Comparison of ENCODE assay signal across 17 mouse cellular contexts in the genomic region with DNA sequence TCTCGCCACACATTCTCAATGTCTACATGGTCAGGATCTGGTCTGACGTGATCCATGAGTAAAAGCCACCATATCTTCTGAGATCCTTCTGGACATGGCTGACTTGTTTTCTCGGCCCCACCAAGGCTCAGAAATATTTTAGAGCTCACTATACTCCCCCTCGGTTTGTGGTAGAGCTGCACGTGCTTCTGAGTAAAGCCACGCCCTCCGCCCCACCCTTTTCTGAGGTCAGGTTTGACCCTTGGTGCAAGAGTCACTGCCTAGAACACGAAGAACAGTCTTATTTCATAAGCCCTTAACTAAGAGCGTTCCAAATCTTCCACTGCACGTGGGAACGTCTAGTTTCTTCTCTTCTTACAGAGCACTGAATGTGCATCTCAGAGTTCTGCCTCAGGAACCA. TPM values are rescaled to one million over a fixed set of nuclear protein-coding genes. Genes with fewer than 3 reads are reported as not detected.
DNase-seq lines count a peak whose midpoint lies in the region; ATAC-seq and TF ChIP-seq lines count a peak whose summit lies in the region.
"Had no signal": no experiment of that assay in that cellular context is flagged by ENCODE, and none has a peak within 500 bp of the region (broad histone marks: within the 10 kb centered on the region; RNA-seq: fewer than 3 reads in every experiment).

No protein-coding gene starts in this region.

- no peak overlapping the region for H3K27ac ChIP-seq in forebrain, postnatal 0 days (ENCODE audit: low read depth, low read length)
- H3K27ac ChIP-seq in forebrain, embryonic 11.5 days (ENCODE audit: low read depth, low read length), result no peak overlapping the region
- no peak overlapping the region for H3K27ac ChIP-seq in liver, postnatal 0 days (ENCODE audit: low read depth)
- H3K27ac ChIP-seq in MEL (ENCODE audit: control insufficient read depth, low read depth, low read length), result no peak overlapping the region
- H3K27ac ChIP-seq: embryonic facial prominence, embryonic 12.5 days; heart, embryonic 15.5 days; liver, embryonic 15.5 days; neural tube, embryonic 12.5 days had no signal

- peak overlapping the region; percentile 0; the same call in 1 of the 2 replicates for H3K4me2 ChIP-seq in forebrain, postnatal 0 days (ENCODE audit: low read depth)
- no peak overlapping the region for H3K4me2 ChIP-seq in forebrain, embryonic 11.5 days (ENCODE audit: low read depth, low read length, severe bottlenecking)
- H3K4me2 ChIP-seq in liver, postnatal 0 days (ENCODE audit: low read depth, low read length), result no peak overlapping the region
- H3K4me2 ChIP-seq: embryonic facial prominence, embryonic 12.5 days; heart, embryonic 15.5 days; liver, embryonic 15.5 days; neural tube, embryonic 12.5 days had no signal

- no peaks in the 10 kb centered on the region for H3K36me3 ChIP-seq in forebrain, postnatal 0 days (ENCODE audit: insufficient read depth)
- H3K36me3 ChIP-seq in forebrain, embryonic 11.5 days (ENCODE audit: control insufficient read depth, insufficient read depth, low read length), result no peaks in the 10 kb centered on the region
- no peaks in the 10 kb centered on the region for H3K36me3 ChIP-seq in liver, postnatal 0 days (replicated peaks; ENCODE audit: insufficient read depth, low read length)
- no peaks in the 10 kb centered on the region for H3K36me3 ChIP-seq in MEL (ENCODE audit: control insufficient read depth in 1 of 2, insufficient read depth in 2 of 2, low read length in 2 of 2)
- H3K36me3 ChIP-seq: embryonic facial prominence, embryonic 12.5 days; heart, embryonic 15.5 days; liver, embryonic 15.5 days; neural tube, embryonic 12.5 days had no signal

- 64% methylated on average over 11 of the region's 11 CpGs for WGBS in forebrain, postnatal 0 days
- WGBS in forebrain, embryonic 11.5 days, result 63% methylated on average over 11 of the region's 11 CpGs
- WGBS in liver, postnatal 0 days (ENCODE audit: insufficient replicate concordance), result 43% methylated on average over 11 of the region's 11 CpGs

- no peak for TF ChIP-seq POLR2A in MEL (IDR thresholded peaks at IDR 0.05; ENCODE audit: control insufficient read depth in 1 of 2, insufficient read depth in 1 of 2, low read depth in 1 of 2, low read length in 2 of 2, poor library complexity in 1 of 2)

- TF ChIP-seq RAD21 in MEL (IDR thresholded peaks at IDR 0.05; ENCODE audit: low read depth, low read length), result no peak

- H3K4me1 ChIP-seq in forebrain, postnatal 0 days (ENCODE audit: insufficient read depth), result no peaks in the 10 kb centered on the region
- H3K4me1 ChIP-seq in forebrain, embryonic 11.5 days (replicated peaks; ENCODE audit: control insufficient read depth, insufficient read depth, low read length), result no peaks in the 10 kb centered on the region
- no peaks in the 10 kb centered on the region for H3K4me1 ChIP-seq in liver, postnatal 0 days (ENCODE audit: insufficient read depth)
- no peaks in the 10 kb centered on the region for H3K4me1 ChIP-seq in MEL (ENCODE audit: control insufficient read depth in 1 of 2, insufficient read depth in 2 of 2, low read length in 2 of 2)
- H3K4me1 ChIP-seq: embryonic facial prominence, embryonic 12.5 days; heart, embryonic 15.5 days; neural tube, embryonic 12.5 days had no signal

- no peak for DNase-seq in forebrain, postnatal 0 days
- no peak for DNase-seq in forebrain, embryonic 11.5 days (ENCODE audit: low spot score)
- DNase-seq in liver, result peak; percentile 45
- no peak for DNase-seq in liver, postnatal 0 days
- no peak for DNase-seq in MEL (ENCODE audit: low read depth, low spot score)
- no peak for DNase-seq in spleen, adult 12 weeks (ENCODE audit: low spot score)
- no peak for DNase-seq in right cerebral cortex, postnatal 25 days
- DNase-seq: adrenal gland, postnatal 25 days; B cell, adult 2 months; cerebellum, postnatal 25 days; gastrocnemius, postnatal 25 days; thymus, adult 18-20 months had no signal

- H3K4me3 ChIP-seq in forebrain, postnatal 0 days (ENCODE audit: low read depth, low read length), result no peak overlapping the region
- no peak overlapping the region for H3K4me3 ChIP-seq in forebrain, embryonic 11.5 days (ENCODE audit: low read depth, low read length)
- no peak overlapping the region for H3K4me3 ChIP-seq in liver, postnatal 0 days (ENCODE audit: low read depth, low read length)
- H3K4me3 ChIP-seq in MEL (ENCODE audit: control insufficient read depth in 1 of 2, insufficient read depth in 1 of 2, low read depth in 2 of 2, low read length in 2 of 2), result no peak overlapping the region
- H3K4me3 ChIP-seq: embryonic facial prominence, embryonic 12.5 days; heart, embryonic 15.5 days; liver, embryonic 15.5 days; neural tube, embryonic 12.5 days had no signal

- no peaks in the 10 kb centered on the region for H3K9me3 ChIP-seq in forebrain, postnatal 0 days (ENCODE audit: low read length)
- no peaks in the 10 kb centered on the region for H3K9me3 ChIP-seq in forebrain, embryonic 11.5 days (ENCODE audit: control insufficient read depth, low read length)
- no peaks in the 10 kb centered on the region for H3K9me3 ChIP-seq in liver, postnatal 0 days (ENCODE audit: low read length)
- no peaks in the 10 kb centered on the region for H3K9me3 ChIP-seq in MEL (replicated peaks; ENCODE audit: insufficient read depth, low read length)
- H3K9me3 ChIP-seq: embryonic facial prominence, embryonic 12.5 days; heart, embryonic 15.5 days; liver, embryonic 15.5 days; neural tube, embryonic 12.5 days had no signal

- no peak for TF ChIP-seq CTCF in forebrain, postnatal 0 days (IDR thresholded peaks at IDR 0.05; ENCODE audit: low read depth)
- no peak for TF ChIP-seq CTCF in liver, postnatal 0 days (IDR thresholded peaks at IDR 0.05; ENCODE audit: low read depth)
- TF ChIP-seq CTCF in MEL (IDR thresholded peaks at IDR 0.05 in 2 of 3, conservative IDR thresholded peaks at IDR 0.05 in 1 of 3; ENCODE audit: control insufficient read depth in 1 of 3, insufficient read depth in 1 of 3, low read depth in 2 of 3, low read length in 3 of 3, poor library complexity in 1 of 3, severe bottlenecking in 1 of 3), result no peak

- no peaks in the 10 kb centered on the region for H3K79me2 ChIP-seq in MEL (ENCODE audit: control insufficient read depth, insufficient read depth, low read length, poor library complexity)

- H3K27me3 ChIP-seq in forebrain, postnatal 0 days (ENCODE audit: insufficient read depth, low read length), result no peaks in the 10 kb centered on the region
- no peaks in the 10 kb centered on the region for H3K27me3 ChIP-seq in forebrain, embryonic 11.5 days (ENCODE audit: control insufficient read depth, insufficient read depth, low read length)
- no peaks in the 10 kb centered on the region for H3K27me3 ChIP-seq in liver, postnatal 0 days (ENCODE audit: insufficient read depth, low read length)
- no peaks in the 10 kb centered on the region for H3K27me3 ChIP-seq in MEL (ENCODE audit: control insufficient read depth in 1 of 2, insufficient read depth in 2 of 2, low read length in 2 of 2)
- H3K27me3 ChIP-seq: embryonic facial prominence, embryonic 12.5 days; heart, embryonic 15.5 days; liver, embryonic 15.5 days; neural tube, embryonic 12.5 days had no signal

- ATAC-seq in forebrain, postnatal 0 days, result no peak
- no peak for ATAC-seq in forebrain, embryonic 11.5 days (replicated peaks; ENCODE audit: low FRiP score)
- no peak for ATAC-seq in liver, postnatal 0 days
- peak; percentile 83 for ATAC-seq in megakaryocyte progenitor cell, adult 5-6 weeks (replicated peaks; ENCODE audit: poor library complexity)

- no peak overlapping the region for H3K9ac ChIP-seq in forebrain, postnatal 0 days
- no peak overlapping the region for H3K9ac ChIP-seq in forebrain, embryonic 11.5 days (ENCODE audit: low read length)
- H3K9ac ChIP-seq in liver, postnatal 0 days (replicated peaks), result no peak overlapping the region
- H3K9ac ChIP-seq in MEL (ENCODE audit: control insufficient read depth, low read depth, low read length, poor library complexity, severe bottlenecking), result no peak overlapping the region
- H3K9ac ChIP-seq: embryonic facial prominence, embryonic 12.5 days; heart, embryonic 15.5 days; liver, embryonic 15.5 days; neural tube, embryonic 12.5 days had no signal

- no peak for TF ChIP-seq EP300 in liver, postnatal 0 days (IDR thresholded peaks at IDR 0.05; ENCODE audit: low read depth)
- TF ChIP-seq EP300 in MEL (IDR thresholded peaks at IDR 0.05; ENCODE audit: low read depth in 1 of 2, low read length in 2 of 2), result no peak

TF ChIP-seq in MEL, 35 proteins besides CTCF, POLR2A, EP300 and RAD21:
- TF ChIP-seq BHLHE40 (IDR thresholded peaks at IDR 0.05; ENCODE audit: borderline replicate concordance, low read depth, low read length) (peak; percentile 55; the same call in 1 of the 2 replicates), UBTF (IDR thresholded peaks at IDR 0.05; ENCODE audit: borderline replicate concordance, insufficient read depth, low read depth, low read length) (no peak)

RNA-seq across cellular contexts. Expression of a gene that starts 6.8 kb away (rescaled TPM):
- 3.7 and 6.1 TPM in 2 replicates for total RNA-seq in forebrain, postnatal 0 days (2014; rRNA removed)
- polyA plus RNA-seq in forebrain, postnatal 0 days (2015; fragmentation: Nextera tagmentation; extraction: Ambion mirVana), result 2.2 TPM in 2 replicates
- 0.71 and 0.89 TPM in 2 replicates for polyA plus RNA-seq in forebrain, embryonic 11.5 days (2014; fragmentation: Nextera tagmentation; extraction: Ambion mirVana)
- polyA plus RNA-seq in liver, postnatal 0 days (2015; fragmentation: Nextera tagmentation; extraction: Ambion mirVana), result 2.9 TPM in 2 replicates
- 0.07 and 0.12 TPM in 2 replicates for total RNA-seq in MEL (2012; rRNA removed)
- under 1 TPM in 1 of 2 experiments, not detected in 1; 0.15 TPM for polyA plus RNA-seq in MEL (2012; ENCODE audit: insufficient read depth in 1 of 2, insufficient read length in 2 of 2, low read depth in 1 of 2, low replicate concordance in 2 of 2, missing spikeins in 1 of 2)
- total RNA-seq in megakaryocyte progenitor cell, adult 5-6 weeks (2015), result 3.7 and 5.9 TPM in 2 replicates
- total RNA-seq in megakaryocyte progenitor cell, adult 5-6 weeks (2017), result 1.6 and 3.5 TPM in 2 replicates
